Mouse (Mus musculus) kidney, adult 2 months (tissue): ENCODE data around the gene Efnb2.

Experiments
- CTCF ChIP-seq: fragments of 200-500 bp; conservative IDR thresholded peaks from 2 replicates; pipeline ENCODE4 v1.5.1; 2011; ENCODE audit warnings: low read depth, mild to moderate bottlenecking, control low read depth, low read length, moderate library complexity, mixed read lengths; ENCODE audit not compliant: insufficient read depth, insufficient read length
- POLR2A ChIP-seq: fragments of 200-500 bp; IDR thresholded peaks from one replicate; pipeline ENCODE4 v1.6.1; 2011; ENCODE audit warnings: low read depth, low read length, control low read depth

DNA sequence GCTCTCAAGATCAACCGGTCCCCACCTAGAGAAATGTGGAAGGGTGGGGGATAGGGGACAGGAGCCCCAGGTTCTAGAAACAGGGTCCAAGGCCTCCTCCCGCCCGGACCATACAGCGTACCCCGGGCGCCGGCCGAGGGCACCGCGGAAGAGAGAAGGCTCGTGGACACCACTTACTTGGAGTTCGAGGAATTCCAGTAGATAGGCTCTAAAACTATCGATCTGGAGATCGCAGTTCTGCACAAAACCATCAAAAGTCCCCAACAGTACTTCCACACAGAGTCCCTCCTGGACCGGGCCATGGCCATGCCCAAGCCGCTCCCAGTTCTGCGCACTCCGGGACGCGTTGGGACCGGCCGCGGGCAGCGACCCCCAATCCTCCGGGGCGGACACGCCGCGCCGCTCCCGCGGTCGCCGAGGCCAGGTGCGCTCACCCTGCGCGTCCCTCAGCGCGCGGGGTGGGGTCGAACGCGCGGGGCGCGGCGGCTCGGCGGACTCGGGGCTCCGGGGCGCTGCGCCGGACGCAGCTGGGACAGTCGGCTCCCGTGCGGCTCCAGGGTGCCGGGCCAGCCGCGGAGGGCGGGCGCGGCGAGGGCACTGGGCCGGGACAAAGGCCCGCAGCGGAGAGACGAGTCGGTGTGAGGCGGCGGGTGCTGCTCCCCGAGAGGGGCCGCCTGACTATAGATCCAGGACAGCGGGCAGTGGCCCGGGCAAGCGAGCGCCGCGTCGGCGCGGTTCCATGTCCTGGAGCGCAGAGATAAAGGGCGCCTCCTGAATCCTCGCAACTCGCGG lies 539 bp downstream of the Efnb2 start:
- TF ChIP-seq CTCF (no peak), POLR2A (no peak)
